Mouse (Mus musculus) CD4-positive helper T cell, adult 2 months (primary cell): ENCODE data around the gene Gm4181.
"Not testable (repeated sequence)": the region's sequence is repeated elsewhere in the genome, so short reads cannot be mapped to it uniquely, and the experiment has no call there.

Experiments used
- DNase-seq: peaks from one replicate; pipeline ENCODE4 v3.0.0-alpha.2; 2012; ENCODE audit warnings: low read depth, missing footprints, low spot score

The Gm4181 gene

GRCm38 (mm10) chr14:51635566-51635965 lies at the start of gene Gm4181:
Gene Gm4181 (minus strand): TSS chr14:51635666.
- DNase-seq, result not testable (repeated sequence)

GRCm38 (mm10) chr14:51677269-51677668 lies 41.8 kb upstream of the Gm4181 start:
- no peak for DNase-seq

DNA sequence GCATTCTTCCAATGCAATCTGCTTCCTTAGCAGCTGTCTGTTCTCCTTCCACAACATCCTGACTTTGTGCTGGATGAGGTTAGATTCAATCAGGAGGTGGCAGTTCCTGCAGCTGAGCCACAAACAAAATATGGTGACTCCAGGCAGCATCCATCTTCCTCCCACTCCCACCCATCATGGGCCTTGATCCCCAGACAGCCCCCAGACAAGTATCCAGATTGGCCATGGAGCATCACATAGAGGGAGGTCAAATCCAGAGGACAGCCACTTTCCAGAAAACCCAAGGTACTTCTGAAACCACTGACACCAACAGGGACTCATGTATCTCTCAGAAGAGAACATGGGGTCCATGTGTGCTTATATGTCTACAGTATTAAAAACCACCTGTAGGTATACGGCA lies 3.0 kb downstream of the Gm4181 start:
- DNase-seq, result not testable (repeated sequence)

DNA sequence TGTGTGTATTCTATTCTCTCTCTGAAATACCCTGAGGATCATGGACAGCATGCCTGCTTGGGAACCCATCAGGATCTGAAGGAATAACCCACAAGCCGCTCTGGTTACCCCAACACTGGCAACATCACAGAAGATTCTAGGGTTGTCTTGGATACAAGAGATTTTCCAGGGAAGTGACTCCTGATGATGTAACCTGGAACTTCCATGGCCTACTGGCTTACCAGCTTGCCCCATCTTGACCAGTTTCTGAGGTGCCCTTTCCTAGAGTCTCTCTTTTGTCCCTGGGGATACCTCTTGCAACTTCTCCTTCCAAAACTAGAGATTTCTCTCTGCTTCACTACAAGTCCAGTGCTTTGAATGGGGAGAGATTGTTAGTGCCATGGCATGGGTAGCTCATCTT lies 24.3 kb downstream of the Gm4181 start, which contains the start of gene Gm17078:
TSS of gene Gm17078 (minus strand) at position 101 of the 400 bp plus-strand sequence.
- DNase-seq, result no peak

- DNase-seq, result not testable (repeated sequence)
These were observed 43.4 kb downstream of the Gm4181 start, which contains the start of gene Gm17174 for GRCm38 (mm10) chr14:51592039-51592438. Gene Gm17174 (minus strand): TSS chr14:51592139.
